8 mouse cellular contexts compared by ENCODE assay signal in the genomic region with DNA sequence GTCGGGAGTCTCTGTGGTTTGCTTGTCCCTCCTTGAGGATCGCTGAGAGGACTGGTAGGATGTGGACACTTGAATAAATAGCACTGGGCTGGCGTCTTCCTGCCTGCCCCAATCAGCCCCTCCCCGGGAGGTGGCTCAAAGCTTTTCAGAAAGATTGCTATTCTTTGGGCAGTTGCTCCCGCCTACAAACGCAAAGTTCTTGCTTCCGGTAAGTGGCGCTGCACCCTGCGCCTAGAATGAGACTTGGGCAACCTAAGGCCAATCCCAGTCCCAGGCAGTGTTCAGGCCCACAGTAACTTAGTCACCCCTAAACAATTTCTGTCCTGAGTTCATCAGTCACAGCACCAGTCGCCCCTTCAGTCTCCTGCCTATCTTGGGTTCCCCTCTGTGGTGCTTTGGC. TPM values are rescaled to one million over a fixed set of nuclear protein-coding genes. Genes with fewer than 3 reads are reported as not detected.
DNase-seq lines count a peak whose midpoint lies in the region; ATAC-seq and TF ChIP-seq lines count a peak whose summit lies in the region.
"Not testable (repeated sequence)": the region's sequence is repeated elsewhere in the genome, so short reads cannot be mapped to it uniquely, and the experiment has no call there.

No protein-coding gene starts in this region.

- H3K9ac ChIP-seq in ES-Bruce4 (ENCODE audit: low read depth, poor library complexity, severe bottlenecking); embryonic facial prominence, embryonic 12.5 days; hindbrain, embryonic 14.5 days; limb, embryonic 15.5 days: not testable (repeated sequence)

- peak overlapping the region; percentile 28 for H3K4me2 ChIP-seq in embryonic facial prominence, embryonic 12.5 days (replicated peaks)
- 0 out of 2 replicates have a peak overlapping the region, but pooled peaks have one; percentile 10 for H3K4me2 ChIP-seq in hindbrain, embryonic 14.5 days (replicated peaks)
- not testable (repeated sequence) for H3K4me2 ChIP-seq in limb, embryonic 15.5 days

- H3K9me3 ChIP-seq in ES-Bruce4 (replicated peaks; ENCODE audit: control insufficient read depth, insufficient read depth, low read length, poor library complexity, severe bottlenecking); embryonic facial prominence, embryonic 12.5 days; hindbrain, embryonic 14.5 days (ENCODE audit: control insufficient read depth, low read length); limb, embryonic 15.5 days: not testable (repeated sequence)

- peak; percentile 48 for DNase-seq in adrenal gland, postnatal 10 days
- DNase-seq in heart, adult 11 months, result peak; percentile 87
- not testable (repeated sequence) for DNase-seq in hindbrain, embryonic 14.5 days (ENCODE audit: low spot score)
- peak; percentile 16 for DNase-seq in retina, postnatal 1 day

- not testable (repeated sequence) for TF ChIP-seq POLR2A in ES-Bruce4 (IDR thresholded peaks at IDR 0.05; ENCODE audit: insufficient read depth, low read length)

- H3K36me3 ChIP-seq in ES-Bruce4 (ENCODE audit: control insufficient read depth, insufficient read depth, low read length, poor library complexity, severe bottlenecking); embryonic facial prominence, embryonic 12.5 days; hindbrain, embryonic 14.5 days (replicated peaks; ENCODE audit: control insufficient read depth, insufficient read depth); limb, embryonic 15.5 days: not testable (repeated sequence)

- not testable (repeated sequence) for ATAC-seq in embryonic facial prominence, embryonic 12.5 days (ENCODE audit: insufficient number of reproducible peaks, insufficient read depth, low FRiP score, low TSS enrichment); hindbrain, embryonic 14.5 days (ENCODE audit: low FRiP score)
- ATAC-seq in limb, embryonic 15.5 days (ENCODE audit: insufficient number of reproducible peaks, low FRiP score, low TSS enrichment, low read depth), result 0 out of 2 replicates have a peak, but pooled peaks have one; percentile 61
- ATAC-seq in megakaryocyte progenitor cell, adult 5-6 weeks (replicated peaks; ENCODE audit: poor library complexity), result peak; percentile 81

- not testable (repeated sequence) for H3K27ac ChIP-seq in ES-Bruce4 (ENCODE audit: insufficient read depth, low read length); embryonic facial prominence, embryonic 12.5 days; hindbrain, embryonic 14.5 days; limb, embryonic 15.5 days

- peak overlapping the region; percentile 58 for H3K4me3 ChIP-seq in ES-Bruce4 (ENCODE audit: low read depth, low read length)
- H3K4me3 ChIP-seq in embryonic facial prominence, embryonic 12.5 days; hindbrain, embryonic 14.5 days (replicated peaks; ENCODE audit: low read length); limb, embryonic 15.5 days: not testable (repeated sequence)

- TF ChIP-seq EP300 in ES-Bruce4 (IDR thresholded peaks at IDR 0.05; ENCODE audit: insufficient read depth, low read depth, low read length), result not testable (repeated sequence)

- H3K27me3 ChIP-seq in ES-Bruce4 (ENCODE audit: control insufficient read depth, insufficient read depth, low read length, poor library complexity, severe bottlenecking); hindbrain, embryonic 14.5 days (ENCODE audit: control insufficient read depth, insufficient read depth, low read length): not testable (repeated sequence)
- H3K27me3 ChIP-seq in embryonic facial prominence, embryonic 12.5 days, result peaks cover 19% of the 10 kb centered on the region
- peaks cover 18% of the 10 kb centered on the region; the same call in 1 of the 2 replicates for H3K27me3 ChIP-seq in limb, embryonic 15.5 days

- WGBS in embryonic facial prominence, embryonic 12.5 days, result 3% methylated on average over 10 of the region's 10 CpGs
- WGBS in hindbrain, embryonic 14.5 days, result 9% methylated on average over 10 of the region's 10 CpGs
- WGBS in limb, embryonic 15.5 days, result 11% methylated on average over 10 of the region's 10 CpGs

- TF ChIP-seq CTCF in ES-Bruce4 (IDR thresholded peaks at IDR 0.05; ENCODE audit: low read depth, low read length), result not testable (repeated sequence)

- not testable (repeated sequence) for H3K4me1 ChIP-seq in ES-Bruce4 (ENCODE audit: control insufficient read depth, insufficient read depth, low read length); embryonic facial prominence, embryonic 12.5 days; hindbrain, embryonic 14.5 days (replicated peaks; ENCODE audit: control insufficient read depth, insufficient read depth, low read length); limb, embryonic 15.5 days

RNA-seq across cellular contexts. Expression of a gene that starts 18.9 kb away (rescaled TPM):
- polyA plus RNA-seq in ES-Bruce4 (2011; ENCODE audit: insufficient read depth, insufficient read length, low read depth, missing spikeins), result 1.8 and 3.1 TPM in 2 replicates
- total RNA-seq in adrenal gland, postnatal 10 days (2021), result 10 to 100 TPM; 14.7 to 20.4 TPM
- 2.3 and 2.4 TPM in 2 replicates for polyA plus RNA-seq in embryonic facial prominence, embryonic 12.5 days (2016; fragmentation: Nextera tagmentation; extraction: Ambion mirVana)
- polyA plus RNA-seq in hindbrain, embryonic 14.5 days (2014; fragmentation: Nextera tagmentation; extraction: Ambion mirVana), result 0.70 and 1.2 TPM in 2 replicates
- polyA plus RNA-seq in limb, embryonic 15.5 days (2015; fragmentation: Nextera tagmentation; extraction: Ambion mirVana), result 2.1 and 2.6 TPM in 2 replicates
- 21.6 and 22.0 TPM in 2 replicates for total RNA-seq in megakaryocyte progenitor cell, adult 5-6 weeks (2015)
- 28.4 and 29.5 TPM in 2 replicates for total RNA-seq in megakaryocyte progenitor cell, adult 5-6 weeks (2017)
